Mouse (Mus musculus) lung, postnatal 10 days (tissue): ENCODE measurements at regions not wholly inside any gene's neighbourhood (a gene's known extent, or its start where the extent isn't known, plus 50 kb on each side); places are given as distances from the start of the nearest gene placed in this dataset.
"Not testable (repeated sequence)": the region's sequence is repeated elsewhere in the genome, so short reads cannot be mapped to it uniquely, and the experiment has no call there.

Experiments used
- DNase-seq: peaks from one replicate; pipeline ENCODE4 v3.0.0; 2021

DNA sequence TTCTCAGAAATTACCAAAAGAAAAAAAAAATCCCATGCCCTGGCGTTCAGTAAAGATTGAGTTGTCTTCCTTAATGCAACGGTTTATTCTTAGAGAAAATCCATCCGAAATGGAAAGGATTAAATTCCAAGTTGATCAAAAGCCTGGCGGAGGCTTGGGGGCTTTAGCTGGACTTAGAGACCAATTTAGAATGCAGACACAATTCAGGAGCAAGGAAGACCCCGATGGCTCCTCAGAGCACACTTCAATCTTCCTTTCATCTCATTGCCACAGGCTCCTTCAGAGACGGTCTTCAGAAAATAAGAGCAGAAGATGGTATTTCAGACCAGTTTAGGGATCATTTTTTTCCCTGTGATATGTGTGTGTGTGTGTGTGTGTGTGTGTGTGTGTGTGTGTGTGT, 171.8 kb downstream of the Ankrd50 start:
- DNase-seq, result no peak

DNA sequence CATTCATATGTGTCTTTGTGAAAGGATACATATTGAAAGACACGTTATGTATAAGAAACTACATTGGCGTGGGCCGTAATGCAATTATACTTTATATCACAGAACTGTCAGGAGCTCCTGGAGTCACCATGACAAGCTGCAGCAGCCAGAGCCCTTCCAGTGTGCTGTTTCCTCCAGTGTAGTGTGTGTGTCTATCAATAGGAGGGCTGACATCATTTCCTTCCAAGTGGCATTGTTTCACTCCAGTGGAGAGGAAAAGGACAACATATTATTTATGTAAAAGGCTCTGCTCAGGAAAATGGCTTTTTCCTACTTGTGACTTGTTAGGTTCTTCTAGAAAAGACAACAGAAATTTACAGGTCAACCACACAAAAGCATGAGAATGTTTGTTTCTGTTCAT, 172.5 kb downstream of the Ankrd50 start:
- DNase-seq, result peak; percentile 46

DNA sequence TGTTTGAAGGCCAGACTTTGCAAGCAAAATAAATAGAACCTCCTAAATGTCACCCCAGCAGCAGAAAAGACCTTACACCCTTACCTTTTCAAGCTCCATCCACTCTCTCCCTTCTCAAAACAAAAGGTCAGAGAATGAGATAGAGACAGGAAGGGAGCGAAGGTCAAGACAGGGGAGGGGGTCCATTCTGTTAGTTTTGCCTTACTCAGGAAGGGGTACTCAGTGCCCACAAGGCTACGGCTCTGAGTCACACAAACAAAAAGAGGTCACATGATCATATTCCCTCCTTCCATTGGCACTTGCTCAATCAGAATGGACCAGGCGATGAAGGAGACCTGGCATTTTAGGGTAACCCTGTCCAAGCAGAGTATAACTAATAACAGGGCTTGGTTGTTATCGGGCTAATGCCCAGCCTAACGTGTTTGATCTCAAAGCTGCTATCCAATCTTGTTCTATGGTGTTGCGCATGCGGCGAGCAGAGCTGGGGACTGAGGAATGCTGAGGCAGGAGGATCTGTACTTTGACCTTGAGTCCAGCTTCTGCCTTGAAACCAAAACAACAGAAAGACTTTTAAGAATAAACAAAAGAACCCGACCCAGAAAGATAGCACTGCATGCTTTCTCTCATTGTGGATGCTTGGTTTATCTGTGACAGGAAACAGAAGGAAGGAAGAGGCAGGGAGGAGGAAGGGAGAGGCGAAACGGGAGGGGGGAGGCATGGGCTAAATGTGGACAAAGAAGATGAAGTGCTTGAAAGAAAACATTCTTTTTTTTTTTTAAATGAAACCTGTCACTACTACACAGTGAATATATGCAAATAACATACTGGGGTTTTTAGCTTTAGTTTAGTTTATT, 184.5 kb downstream of the Ankrd50 start:
- peak; percentile 53 for DNase-seq

DNA sequence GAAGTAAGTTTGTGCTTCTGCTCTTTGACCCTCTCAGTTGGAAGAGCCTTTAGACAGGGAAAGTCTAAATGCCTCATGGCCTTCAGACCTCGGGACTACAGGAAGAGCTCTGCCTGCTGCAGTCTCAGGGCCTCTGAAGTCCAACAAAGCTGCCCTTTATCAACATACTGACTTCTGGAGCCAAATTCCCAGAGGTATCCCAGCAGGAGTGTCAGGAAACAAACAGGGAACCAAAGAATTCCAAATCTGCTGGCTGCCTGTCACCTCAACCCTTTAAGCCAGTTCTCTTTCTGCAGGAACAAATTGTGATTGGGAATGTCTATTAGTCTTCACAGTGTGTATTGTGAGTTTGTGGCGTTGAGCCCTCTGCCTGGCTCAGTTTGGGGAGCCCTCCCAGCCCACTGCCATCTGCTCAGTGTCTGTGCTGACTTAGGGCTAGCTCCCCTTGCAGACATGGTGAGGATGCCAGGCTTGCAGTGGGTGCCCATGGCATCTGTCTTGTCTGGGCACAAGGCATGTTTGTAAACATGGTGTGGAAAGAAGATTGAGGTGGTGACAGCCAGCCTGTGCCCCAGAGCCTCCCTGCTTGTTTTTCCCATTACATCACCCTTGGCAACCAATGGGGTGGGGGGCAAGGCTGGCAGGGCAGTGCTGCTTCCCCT, 185.3 kb downstream of the Ankrd50 start:
- DNase-seq, result peak; percentile 55

DNA sequence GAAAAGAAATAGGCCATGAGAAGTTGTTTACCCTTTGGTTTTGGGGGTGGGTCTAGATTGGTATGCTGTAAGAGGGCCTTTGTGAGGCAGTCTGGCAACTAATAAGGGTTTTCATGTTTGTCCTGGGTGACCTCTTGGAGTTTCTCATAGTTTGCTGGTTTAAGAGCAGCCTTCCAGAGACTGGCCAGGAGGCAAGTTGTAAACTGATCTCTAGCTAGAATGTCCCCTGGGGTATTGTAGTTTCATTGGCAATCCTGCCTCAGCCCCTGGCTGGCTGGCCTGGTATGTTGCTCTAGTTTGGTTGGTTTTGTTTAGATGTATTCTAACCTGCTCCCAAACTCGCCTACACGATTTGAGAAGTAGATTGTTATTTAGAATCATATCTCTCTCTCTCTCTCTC, 187.1 kb downstream of the Ankrd50 start:
- no peak for DNase-seq

DNA sequence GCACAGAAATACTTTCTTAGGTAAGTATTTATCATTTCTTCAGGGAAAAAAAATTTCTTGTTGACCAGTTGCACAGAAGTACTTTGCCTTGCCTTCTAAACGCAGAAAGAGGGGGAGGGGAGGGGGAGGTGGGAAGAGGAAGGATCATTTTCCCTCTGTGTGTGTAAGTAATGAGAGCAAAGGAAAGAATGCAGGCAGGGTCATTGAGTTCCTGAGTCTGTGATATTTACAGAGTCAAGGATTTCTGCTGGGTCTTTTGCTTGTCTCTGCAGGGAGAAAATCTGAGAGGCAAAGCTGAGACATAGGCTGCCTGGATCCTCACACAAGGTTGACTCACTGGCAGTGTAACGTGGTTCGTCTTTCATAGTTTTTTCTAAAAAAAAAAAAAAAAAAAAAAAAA, 195.6 kb downstream of the Ankrd50 start:
- no peak for DNase-seq

DNA sequence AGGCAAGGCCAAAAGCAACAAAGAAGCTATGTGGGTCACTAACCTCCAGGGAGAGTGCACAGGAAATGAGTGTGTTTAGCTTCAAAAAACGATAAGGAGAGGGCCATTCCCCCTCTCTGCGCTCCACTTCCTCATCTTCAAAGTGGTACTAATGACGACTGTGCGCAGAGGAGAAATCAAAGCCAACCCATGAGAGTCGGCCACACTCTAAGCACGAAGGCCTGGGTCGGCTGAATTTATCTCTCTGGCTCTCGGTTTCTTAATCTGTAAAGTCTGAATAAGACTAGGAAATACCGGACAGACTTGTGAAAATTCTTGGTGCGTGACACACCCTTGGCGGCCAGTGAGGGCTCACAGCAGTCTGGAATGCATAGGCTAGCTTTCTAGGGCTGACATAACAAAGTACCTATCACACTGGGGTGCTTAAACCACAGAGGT, 200.9 kb downstream of the Ankrd50 start:
- DNase-seq, result peak; percentile 47

DNA sequence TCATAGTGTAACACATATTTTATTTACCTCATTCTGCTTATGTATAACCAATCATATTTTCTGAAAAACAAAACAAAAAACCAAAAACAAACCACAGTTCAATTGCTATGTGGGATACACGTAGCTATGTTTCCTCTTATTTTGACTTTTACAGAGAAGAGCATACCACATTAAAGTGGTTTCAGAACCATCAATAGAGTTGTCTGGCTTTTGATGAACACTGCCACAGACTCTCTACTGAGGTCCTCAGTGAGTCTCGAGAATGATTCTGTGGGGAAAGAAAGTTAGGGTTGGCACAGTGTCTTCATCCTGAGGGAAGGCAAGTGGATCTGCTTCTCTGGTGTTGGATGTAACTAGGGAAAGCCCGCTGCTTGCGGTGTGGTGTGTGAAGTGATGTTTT, 201.8 kb downstream of the Ankrd50 start:
- no peak for DNase-seq

DNA sequence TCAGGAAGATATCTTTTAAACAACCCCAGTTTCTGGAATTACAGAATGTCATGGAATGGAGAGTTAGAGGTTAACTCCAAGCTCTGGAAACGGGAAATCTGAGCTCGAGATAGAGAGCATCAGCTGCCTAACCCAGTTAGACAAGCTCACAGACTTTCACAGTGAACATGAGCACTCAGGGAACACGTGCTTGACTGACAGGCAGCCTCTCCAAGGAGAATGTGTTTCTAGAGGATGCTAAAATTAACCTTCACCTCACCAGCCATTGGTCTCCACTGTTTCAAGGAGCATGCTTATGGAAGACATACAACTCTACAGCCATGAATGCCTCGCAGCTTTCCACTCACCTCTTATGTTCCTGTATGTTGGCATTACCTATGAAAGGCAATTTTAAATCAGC, 203.0 kb downstream of the Ankrd50 start:
- no peak for DNase-seq

DNA sequence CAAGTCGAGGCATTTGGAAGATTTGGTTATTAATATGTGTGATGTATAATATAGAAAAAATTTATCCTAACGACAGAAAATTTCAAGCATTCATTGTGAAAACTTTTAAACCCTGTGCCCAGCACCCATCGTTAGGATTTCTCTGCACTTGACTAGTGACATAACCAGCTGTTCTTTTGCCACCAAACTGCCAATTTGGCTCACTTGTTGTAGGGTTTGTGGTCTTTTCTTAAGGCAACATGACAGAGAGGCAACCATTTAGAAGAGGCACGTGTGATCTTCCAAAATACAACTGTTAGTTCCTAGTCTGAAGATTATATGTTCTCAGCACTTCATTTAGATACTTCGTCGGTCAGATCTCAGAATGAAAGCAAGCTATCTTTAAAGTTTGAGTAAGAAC, 203.8 kb downstream of the Ankrd50 start:
- no peak for DNase-seq

DNA sequence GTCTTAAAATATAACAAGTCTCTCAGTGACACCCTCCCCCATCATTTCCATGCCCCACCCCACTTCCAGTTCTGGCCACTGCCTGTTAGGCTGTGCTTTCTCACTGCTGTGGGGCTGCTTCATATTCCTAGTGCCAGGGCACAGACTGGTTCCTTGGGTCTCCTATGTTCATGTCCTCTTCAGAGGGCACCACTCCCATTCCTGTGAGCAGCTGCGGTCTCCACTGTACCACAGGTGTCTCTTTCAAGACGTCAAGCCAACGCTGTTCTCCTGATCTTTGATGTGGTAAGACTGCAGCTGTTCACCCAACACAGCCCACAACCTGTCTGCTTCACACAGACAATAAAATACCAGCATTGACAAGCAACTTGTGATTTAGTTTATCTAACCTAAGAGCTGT, 204.5 kb downstream of the Ankrd50 start:
- DNase-seq, result no peak

DNA sequence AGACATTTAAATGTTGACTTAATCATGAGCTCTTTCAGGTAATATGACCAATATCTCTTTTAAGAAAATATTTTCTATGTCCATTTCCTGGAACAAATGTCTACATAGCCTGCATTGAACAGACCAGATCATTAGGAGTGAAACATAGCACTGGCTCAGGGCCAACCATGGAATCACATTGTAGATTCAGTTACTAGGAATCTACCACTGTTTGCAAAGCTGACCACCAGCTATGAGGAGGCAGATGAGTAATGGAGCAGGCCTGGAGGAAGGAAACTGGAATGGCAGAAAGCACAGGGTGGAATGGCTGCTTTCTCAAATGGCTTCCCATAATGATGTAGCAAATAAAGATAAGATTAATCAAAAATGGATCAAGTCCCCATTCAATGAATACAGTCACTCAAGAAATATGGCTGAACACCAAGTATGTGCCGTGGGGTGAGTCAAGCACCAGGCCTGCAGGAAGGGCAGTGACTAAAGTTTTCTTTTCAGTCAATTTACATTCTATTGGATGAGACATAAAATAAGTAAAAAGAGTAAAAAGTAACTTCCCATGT, 207.6 kb downstream of the Ankrd50 start:
- no peak for DNase-seq

DNA sequence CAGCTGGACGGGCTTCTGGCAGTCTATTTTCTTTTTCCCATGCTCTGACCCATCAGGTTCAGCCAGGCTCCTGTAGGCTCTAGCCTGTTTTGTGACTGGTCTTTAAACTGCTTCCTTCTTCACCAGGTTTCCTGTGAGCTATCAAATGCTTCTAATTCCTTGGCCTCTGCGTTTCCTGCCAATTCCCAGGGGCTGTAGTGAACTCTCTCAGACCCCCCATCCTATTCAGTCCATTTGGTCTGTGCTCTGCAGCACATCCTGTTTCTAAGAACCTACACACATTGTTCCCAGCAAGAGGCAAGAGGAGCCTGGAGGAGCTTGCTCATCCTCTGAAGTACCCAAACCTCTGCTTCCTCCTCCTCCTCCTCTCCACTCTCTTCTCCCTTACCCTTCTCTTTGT, 209.3 kb downstream of the Ankrd50 start:
- DNase-seq, result peak; percentile 31

DNA sequence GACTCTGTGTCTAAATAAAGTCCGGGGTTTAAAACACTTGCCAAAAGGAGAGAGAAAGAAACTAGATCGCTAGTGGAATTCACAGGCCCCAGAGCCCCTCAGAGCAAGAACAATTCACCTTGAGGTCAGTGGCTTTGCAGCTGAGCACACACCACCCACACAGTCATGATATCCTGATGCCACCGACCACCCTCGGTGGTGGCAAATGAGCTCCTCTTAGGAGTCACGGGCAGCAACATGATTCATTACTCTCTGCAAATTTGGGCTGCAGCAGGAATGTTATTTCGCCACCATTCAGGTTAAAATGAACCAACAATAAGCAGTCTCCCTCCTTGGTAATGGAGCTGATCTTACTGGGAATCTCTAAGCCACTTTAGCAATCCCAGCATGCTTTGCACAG, 213.9 kb downstream of the Ankrd50 start:
- DNase-seq, result no peak

DNA sequence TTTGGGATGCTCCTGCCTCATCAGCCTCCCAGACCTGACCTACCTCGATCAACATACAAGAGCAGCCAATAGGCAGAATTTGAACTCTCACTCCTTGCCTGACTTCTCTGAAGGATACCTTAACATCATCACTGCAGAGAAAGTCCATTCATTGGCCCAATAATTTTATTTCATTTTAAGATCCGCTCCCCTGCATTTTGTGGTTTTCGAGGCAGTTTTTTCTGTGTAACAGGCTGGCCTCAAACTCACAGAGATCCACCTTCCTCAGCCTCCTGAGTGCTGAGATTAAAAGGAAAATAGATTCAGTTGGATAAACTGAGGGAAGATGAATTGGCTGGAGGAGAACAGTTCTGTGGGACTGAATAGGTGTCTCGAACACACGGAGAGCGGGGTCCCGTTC, 216.4 kb downstream of the Ankrd50 start:
- DNase-seq, result no peak

DNA sequence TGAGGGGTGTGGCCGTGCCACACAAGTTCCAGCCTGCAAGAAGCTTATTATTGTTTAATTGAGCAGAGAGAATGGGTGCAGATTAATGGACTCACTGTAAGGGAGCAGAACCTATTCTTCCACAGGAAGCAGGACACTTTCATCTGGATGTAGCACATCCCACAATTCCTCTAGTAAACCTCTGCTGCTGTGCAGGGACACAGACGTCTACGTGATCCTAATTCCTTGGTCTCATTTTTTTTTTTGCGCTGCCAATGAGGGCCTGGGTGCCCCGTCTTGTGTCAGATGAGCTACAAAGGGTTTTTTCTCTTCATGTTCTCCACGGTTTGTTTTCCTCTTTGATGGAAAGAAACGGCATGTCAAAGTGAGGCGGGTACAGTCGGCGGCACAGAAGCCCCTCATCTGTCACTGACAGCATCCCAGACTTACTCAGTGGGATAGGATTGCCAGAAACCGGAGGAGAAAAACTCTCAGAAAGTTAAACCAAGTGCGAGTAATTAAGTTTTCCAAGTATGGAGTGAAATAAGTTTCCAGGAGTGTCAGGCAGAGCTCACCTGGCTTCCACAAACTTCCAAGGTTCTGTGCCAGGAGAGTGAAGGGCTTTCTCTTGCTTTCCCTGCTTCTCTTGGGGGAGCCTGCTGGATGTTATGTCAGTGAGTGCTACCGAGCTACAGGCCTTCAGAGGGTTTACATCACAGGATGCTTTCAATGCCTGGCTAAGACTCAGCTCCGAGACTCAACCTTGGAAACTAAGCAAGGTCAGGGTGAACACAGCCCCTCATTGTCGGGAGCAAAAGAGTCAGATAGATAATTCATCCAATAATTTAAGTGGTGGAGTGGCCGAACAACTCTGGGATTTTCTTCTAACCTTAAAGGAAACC, 221.1 kb downstream of the Ankrd50 start:
- no peak for DNase-seq

DNA sequence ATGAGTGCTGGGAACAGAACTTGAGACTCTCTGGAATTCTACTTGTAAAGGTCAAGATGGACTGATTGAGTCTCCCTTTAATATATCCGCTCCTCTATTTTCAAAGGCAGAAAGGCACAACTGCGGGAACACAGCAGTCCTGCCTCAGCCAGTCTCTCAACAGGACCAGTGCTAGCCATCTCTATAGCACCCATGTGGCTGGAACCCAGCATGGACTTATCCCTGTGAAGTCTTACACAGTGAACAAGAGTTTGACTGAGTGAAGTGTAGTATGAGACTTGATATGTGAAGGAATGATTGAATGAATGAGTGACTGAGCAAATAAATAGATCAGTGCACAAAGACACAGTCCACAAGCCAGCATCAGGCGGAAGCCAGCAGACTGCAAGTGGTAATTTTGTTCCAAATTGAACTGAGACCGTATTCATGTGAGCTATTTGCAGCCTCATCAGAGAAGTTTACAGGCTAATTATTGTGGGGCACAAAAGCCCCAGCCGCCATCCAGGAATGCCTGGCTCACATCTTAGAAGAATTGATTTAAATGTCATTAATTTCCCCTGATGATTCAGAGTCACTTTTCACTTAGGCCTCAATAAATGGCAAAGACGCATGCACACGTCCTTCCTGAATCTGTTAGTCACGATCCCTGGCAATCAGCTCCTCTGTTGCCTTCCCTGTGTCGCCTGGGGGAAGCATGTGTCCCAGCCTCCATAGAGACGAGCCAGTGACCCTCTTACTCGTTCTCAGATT, 223.1 kb downstream of the Ankrd50 start:
- no peak for DNase-seq

DNA sequence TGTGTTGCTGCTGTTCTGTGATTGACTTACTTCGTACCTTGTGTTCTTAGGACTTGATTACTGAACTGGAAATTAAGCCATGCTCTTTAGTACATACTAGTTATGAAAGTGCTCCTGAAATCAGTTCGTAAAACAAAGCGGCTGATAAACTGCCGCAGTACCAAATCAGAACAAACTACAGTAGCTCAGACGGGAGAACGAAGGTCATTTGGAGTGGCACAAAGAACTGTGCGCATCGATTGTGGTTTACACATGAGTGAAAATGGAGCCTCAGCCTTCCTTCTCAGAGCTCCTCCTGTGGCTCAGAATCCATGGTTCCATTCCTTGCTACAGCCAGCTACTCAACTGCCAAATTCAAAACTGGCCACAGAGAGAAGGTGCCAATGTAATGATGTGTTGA, 225.4 kb downstream of the Ankrd50 start:
- not testable (repeated sequence) for DNase-seq

DNA sequence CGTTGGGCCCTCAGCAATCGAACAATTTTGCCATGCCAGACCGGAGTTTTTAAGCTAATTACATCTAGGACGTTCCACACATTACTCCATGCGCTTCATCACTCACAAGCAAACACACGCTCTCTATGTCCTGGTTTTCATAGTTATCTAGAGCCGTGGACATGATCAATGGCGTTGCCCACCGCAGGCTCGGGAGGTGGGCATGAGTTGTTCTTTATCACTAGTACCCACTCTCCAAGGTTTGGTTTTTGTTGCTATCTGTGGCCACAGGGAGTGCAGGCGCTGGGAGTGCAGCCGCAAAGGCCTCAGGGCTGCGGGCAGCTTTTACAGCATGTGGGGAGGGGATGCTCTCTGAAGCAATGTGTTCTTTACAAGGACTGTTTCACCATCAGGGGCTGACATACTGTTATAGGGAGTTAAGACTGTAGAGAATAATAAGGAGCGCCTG, 226.8 kb downstream of the Ankrd50 start:
- no peak for DNase-seq

DNA sequence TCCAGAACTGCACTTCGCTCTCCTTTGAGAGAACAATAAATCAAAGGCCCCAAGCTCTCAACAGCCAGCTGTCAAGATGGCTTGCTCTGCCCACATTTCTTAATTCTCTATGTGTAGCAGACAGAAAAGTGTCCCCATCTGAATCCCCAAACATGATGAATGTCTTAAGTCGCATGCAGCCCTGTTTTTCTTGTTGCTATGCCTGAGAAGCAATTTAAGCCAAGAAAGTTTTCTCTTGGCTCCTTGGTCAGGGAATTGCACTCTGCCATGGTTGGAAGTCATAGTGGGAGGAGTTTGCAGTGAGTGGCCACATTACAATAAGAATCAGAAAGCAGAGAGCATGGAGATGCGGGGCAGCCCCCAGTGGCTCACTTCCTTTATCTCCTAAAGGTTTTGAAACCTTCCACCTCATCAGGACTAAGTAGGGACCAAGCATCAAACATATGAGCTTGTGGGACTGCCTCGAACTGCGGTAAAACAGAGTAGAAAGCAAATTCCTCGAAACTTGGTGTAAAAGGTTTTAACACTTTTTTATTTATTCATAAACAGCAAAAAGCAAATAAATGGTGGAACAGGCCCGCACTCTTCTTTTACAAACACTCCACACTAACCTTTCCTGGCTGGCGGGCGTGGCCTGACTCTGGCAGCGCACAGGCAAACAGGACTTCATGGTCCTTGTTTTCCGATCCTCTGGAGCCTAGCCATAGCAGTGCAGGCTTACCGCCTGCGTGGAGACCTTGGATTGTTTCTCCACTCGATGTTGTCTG, 227.4 kb downstream of the Ankrd50 start:
- DNase-seq, result no peak

DNA sequence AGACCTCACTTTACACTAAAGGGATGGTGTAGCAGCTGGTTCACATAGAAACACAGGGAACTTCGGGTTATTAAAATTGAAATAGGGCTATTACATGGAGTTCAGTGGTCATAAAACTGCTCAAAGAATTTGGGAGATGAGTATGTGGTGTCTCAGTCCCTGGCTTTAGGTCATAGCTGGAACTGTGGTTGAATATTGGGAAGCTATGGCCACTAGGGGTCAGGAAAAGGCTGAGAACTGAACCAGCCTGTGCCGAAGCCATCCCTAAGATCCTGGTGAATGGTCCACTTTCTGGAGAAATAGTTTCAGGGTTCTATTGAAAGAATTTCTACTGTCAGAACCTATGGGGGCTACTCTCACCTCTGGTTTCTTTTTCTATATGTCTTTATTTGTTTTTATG, 229.0 kb downstream of the Ankrd50 start:
- DNase-seq, result peak; percentile 66

DNA sequence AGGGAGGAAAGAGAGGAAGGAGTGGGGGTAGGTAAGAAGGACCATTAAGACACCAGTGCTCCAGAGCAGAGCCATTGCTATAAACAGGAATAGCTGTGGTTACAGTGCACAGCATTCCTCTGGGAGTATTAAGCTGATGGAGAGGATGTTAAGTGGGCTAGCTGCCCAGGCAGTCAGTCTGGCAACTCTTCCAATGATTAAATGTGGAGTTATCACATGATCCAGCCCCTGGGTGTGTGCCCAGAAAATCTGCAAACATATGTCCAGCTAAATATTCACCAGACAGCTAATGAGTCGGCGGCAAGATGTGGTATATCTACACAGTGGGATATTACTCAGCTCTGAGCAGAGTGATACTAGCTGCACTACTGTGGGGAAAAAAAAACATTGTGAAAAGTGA, 229.7 kb downstream of the Ankrd50 start:
- peak; percentile 93 for DNase-seq
